Mouse (Mus musculus) urinary bladder, postnatal 36 days (tissue): ENCODE data around the gene Nrcam.
A peak's percentile ranks its signal among the peaks of the same experiment; 100 is the strongest.
"Not testable (repeated sequence)": the region's sequence is repeated elsewhere in the genome, so short reads cannot be mapped to it uniquely, and the experiment has no call there.

Experiments used
- DNase-seq, 2 experiments: peaks; one replicate each; pipeline ENCODE4 v3.0.0; 2022; ENCODE audit warnings: low spot score in 2 of 2, mixed read lengths in 1 of 2

Nrcam gene

DNA sequence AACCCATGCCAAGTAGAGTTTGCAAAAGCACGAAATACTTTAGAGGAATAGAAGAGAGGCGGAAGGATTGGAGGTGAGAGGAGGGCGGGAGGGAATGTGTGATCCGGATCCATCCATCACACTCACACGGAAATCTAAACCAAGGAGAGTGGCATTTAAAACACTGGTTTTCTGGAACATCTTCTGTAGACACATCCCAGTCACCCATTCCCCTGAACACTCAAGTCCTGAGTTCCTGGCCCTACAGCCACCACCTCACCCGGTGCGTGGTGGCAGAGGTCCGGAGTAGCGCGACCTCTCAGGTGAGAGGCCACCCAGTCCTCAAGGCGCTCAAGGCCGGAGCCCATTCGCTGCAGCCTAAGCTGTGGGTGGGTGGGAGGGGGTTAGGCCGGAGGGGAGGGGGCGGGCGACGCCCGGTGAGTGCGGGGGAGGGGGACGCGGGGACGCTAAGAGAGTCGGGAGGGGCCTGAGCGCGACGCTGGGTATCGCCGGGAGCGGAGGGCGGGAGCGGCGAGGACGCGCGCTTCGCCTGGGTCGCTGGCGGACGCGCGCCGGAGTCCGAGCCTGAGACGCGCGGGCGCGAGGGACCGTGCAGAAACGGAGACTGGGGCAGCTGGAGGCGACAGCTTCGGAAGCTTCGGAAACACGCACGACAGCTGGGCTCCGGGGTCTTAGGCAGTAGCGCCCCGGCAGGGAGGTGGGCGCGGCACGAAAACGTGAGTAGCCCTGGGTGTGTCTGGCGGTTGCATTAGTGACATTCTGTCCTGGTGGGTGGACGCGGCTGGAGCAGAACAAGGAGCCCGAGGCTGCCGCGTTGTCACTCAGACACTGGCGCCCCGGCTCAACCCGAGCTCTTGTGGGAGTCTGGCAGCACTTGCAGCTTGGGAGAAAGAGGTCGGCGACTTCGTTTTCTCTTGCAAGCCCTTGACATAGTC lies at the start of gene Nrcam:
TSS of gene Nrcam (plus strand) at position 505 of the 935 bp plus-strand sequence.
- DNase-seq, result peak in 1 of 2 experiments; percentile 11

DNA sequence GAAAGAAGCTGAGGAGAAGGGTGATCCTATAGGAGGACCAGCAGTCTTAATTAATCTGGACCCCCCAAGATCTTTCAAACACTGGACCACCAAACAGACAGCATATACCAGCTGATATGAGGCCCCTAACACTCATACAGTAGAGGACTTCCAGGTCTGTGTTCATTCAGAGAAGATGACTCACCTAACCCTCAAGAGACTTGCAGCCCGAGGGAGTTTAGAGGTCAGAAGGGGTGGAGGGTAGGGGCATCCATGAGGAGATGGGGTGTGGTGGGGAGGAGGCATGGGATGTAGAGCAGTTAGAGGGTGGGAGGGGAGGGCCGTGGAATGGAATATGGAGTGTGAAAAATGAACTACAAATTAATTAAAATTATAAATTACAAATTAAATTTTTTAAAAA lies 48.5 kb upstream of the Nrcam start:
- not testable (repeated sequence) for DNase-seq

DNA sequence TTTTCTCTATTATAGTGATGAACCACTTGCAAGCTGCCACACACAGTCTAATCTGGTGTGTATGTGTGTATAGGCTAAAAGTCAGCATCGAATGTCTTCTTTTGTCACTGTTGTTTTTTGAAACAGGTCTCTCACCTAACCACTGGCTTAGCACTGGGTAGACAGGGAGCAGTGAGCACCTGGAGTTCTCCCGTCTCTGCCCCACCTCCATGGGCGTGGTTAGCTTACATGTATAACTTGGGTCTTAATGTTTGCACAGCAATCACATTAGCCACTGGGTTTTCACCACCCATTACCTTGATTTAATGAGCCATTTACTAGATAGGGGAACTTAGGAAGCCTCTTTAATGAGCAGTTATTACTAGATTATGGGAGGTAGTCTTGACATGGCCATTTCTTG lies 47.2 kb upstream of the Nrcam start:
- no peak for DNase-seq

DNA sequence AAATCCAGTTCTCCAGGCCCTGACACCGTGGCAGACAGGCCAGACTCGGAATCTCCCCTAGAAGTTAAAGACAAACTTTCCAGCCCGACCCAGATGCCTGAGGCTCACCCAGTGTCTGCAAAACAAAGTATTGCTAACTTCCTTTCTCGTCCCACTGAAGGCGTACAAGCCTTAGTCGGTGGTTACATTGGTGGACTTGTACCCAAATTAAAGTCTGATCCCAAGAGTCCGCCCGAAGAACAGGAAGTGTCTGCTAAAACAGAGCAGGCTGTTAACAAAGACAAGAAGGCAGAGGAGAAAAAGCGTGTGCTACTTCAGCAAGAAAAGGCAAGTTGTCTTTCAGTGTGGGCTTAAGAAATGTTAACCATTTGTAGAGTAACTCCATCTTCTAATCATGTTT lies 45.3 kb upstream of the Nrcam start:
- DNase-seq, result no peak

DNA sequence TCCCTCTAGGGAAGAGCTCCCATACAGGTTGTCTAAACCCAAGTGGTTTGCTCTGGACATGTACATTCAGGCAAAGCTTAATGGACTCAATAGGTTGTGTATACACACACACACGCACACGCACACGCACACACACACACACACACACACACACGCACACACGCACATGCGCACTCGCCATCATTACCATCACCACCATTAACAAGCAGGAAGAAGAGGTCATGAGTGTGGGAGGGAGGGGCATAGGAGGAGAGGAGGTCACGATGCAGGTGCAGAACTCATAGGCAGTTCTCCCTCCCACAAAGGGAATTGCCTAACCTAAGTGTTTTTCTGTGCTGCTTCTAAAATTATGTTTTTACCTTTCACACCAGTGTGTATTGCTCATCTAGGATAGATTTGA lies 41.7 kb upstream of the Nrcam start:
- no peak for DNase-seq

GRCm38 (mm10) chr12:44292281-44292680 lies 36.4 kb upstream of the Nrcam start:
- peak; percentile 7 to 31 for DNase-seq

GRCm38 (mm10) chr12:44300793-44301192 lies 27.9 kb upstream of the Nrcam start:
- no peak for DNase-seq

DNA sequence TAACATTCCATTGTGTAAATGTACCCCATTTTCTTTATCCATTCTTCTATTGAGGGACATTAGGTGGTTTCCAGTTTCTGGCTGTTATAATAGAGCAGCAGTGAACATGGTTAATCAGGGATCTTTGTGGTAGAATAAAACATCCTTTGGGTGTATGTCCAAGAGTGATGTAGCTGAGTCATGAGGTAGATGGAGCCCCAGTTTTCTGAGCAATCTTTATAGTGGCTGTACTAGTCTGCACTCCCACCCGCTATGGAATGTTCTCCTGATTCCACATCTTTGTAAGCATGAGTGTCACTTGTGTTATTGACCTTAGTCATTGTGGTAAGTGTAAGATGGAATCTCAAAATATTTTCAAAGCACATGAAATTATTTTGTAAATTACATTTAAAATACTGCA lies 24.7 kb upstream of the Nrcam start:
- DNase-seq, result no peak

DNA sequence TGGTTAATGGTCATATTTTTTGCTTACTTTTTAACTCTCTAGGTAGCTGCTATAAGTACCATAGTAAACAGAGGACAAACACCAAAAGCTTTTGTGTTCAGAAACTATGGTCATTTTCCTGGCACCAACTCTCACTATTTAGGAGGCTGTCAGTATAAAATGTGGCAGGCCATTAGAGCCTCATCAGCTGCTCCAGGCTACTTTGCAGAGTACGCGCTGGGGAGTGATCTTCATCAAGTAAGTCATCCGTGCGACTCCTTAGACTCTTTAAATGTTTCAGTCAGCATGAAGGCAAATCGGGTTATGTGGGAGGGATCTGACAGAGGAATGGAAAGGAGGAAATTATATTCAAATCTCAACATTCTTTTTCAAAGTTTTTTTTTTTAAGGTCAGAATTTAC lies 23.8 kb upstream of the Nrcam start:
- no peak for DNase-seq

DNA sequence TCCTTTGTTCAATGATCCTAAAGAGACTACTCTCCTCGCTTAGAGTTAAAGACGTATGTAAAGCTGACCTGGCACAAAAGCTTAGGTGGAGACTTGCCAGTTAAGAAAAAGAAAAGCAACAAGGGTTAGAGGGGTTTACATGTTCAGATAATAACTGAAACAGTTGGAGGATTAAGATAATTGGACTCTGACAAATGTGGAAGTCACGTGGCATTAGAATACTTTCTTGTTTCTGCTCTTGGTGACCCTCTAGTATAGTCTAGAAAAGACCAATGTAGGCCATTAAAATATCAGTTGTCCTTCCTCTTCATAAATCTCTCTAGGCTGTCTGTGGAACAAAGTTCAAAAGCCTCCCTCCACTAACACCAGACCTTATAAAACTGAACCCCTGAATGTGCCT lies 20.5 kb upstream of the Nrcam start:
- DNase-seq, result no peak

DNA sequence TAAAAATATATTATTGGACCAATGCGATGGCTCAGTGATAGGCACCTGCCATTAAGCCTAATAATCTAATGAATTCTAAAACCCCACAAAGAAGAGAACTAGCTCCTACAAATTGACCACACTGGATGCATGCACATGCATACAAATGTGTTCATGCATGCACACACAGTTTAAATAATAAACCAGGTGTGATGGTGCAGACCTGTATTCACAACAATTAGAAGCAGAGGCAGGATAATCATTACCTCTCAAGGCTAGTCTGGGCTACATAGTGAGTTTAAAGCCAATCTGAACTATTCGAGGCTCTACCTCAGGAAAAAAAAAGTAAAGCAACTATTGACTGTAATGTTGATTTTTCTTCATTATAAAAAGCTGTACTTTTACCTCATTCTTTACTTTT lies 13.5 kb upstream of the Nrcam start:
- no peak for DNase-seq

- DNase-seq, result no peak
Observed at GRCm38 (mm10) chr12:44325091-44325490, 3.6 kb upstream of the Nrcam start.

- DNase-seq, result no peak
Observed at GRCm38 (mm10) chr12:44327452-44327851, 1.2 kb upstream of the Nrcam start.

- no peak for DNase-seq
Observed at GRCm38 (mm10) chr12:44329316-44330215, 881 bp downstream of the Nrcam start.

DNA sequence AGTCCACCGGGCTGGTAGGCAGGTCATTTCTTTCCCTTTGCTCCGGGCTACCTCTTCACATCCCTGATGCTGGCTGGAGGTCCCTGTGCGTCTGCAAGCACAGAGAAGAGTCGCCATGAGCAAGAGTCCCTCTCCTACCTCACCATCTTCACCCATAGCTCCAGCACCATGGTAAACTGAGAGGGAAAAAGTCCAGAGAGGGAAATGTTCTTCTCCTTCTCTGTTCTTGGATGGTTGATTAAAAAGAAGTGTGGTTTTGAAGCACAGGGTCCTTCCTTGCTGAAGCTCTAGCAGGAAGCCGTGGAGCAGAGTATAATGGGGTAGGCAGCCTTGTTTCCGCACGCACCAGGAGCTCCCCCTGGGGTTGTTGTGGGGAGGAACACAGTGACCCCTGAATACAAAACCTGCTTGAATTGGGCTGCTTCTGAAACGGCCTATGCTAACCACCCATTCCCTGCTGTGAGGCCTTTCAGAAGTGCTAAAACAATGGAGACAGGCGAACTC lies 1.6 kb downstream of the Nrcam start:
- DNase-seq, result no peak

GRCm38 (mm10) chr12:44337136-44337640 lies 8.5 kb downstream of the Nrcam start:
- DNase-seq, result no peak

- DNase-seq, result no peak
Observed at GRCm38 (mm10) chr12:44338195-44338622, 9.5 kb downstream of the Nrcam start.

DNA sequence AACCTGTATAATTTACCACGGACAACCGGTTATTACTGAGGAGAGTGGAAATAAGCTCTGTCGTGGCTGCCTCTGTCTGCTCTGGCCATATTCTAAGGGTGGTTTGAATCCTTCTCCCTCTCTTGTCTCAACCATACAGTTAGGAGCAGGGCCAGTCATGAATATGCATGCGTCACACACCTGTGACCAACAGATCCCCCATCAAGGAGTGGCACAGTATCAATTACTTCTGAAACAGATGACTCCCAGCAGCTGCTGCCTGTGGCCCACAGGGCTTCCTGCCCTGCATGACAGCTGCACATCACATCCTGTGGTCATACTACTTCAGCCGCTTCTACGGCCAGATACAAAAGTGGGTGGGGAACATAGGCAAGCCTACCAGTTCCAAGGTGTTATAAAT lies 15.4 kb downstream of the Nrcam start:
- no peak for DNase-seq

GRCm38 (mm10) chr12:44345251-44345650 lies 16.6 kb downstream of the Nrcam start:
- DNase-seq, result no peak

DNA sequence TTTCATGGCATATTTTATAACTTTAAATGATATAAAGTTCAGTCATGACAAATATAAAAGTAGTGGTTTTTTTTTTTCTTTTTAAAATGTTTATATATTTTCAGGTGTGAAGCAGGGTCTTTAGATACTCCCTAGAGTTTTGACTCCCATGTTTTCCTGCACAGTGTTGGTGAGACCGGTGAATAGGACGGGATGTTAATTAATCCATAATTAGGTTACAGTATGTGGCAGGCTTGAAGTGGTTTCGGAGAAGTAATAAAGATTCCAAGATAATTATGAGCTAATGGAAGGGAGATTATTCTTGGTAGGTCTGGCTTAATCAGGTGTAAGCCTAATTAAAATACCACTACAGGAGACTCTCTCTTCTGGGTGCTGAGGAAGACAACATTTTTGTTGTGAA lies 17.5 kb downstream of the Nrcam start:
- DNase-seq, result no peak

- DNase-seq, result no peak
Observed at GRCm38 (mm10) chr12:44355116-44355515, 26.4 kb downstream of the Nrcam start.

DNA sequence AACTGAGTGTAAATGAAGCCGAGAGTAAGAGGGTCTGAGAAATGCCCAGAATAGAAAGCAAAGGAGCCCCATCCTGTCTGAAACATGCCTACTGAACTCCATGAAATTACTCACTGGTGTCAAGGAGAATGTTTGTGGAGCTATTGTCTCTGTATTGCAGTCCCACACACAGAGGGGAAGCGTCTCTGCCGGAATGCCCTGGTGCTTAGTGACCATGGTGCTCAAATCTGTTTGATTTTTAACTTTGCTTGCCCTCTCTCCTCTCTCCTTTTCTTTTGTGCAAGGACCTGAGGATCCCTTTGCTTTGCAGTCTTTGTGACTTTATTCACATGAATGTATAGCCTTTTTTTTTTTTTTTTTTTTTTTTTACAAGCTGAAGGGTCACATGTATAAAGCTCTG lies 28.8 kb downstream of the Nrcam start:
- DNase-seq, result no peak
